Mouse (Mus musculus): ENCODE measurements around the gene Cenpx.

DNA sequence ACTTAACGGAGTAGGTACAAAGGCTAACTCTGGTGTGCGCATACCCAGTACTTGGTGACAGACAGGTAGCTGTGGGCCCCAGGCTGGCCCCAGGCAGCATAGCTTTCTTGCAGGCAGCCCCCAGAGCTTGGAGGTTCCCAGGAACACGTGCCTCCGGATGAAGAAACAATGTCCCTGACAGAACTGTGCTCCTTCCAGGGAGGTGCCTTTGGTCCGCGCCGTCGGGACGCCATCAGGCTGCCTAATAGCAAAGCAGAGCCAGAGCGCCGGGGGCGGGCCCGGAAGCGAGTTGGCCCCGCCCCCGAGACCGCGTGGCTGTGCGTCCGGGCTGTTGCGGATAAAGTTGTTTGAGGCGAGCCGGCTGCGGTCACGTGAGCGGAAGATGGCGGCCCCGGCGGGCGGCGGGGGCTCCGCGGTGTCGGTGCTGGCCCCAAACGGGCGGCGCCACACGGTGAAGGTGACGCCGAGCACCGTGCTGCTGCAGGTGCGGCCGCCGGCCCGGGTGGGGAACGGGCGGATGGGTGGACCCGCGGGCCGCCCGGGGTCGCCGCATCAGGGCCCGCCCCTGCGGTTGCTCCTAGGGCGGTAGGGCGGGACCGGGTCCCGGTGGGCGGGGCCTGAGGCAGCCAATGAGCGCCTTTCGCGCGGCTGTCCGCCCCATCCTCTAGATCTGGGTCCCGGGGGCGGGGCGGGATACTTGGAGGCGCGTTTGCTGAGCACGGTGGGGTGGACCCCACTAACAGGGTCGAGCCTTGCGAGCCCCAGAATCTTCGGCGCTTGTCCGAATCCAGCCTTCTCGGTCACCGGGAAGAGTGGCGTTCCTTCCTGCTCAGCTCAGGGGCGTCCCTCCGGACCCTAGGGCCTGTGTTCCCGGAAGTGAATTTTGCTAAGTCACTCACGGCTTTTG is 40.6 kb downstream of the Cenpx start, which contains the start of gene Aspscr1:
- no peak for TF ChIP-seq CTCF (IDR thresholded peaks at IDR 0.05; ENCODE audit: low read depth)
- no peak for TF ChIP-seq EP300 (IDR thresholded peaks at IDR 0.05; ENCODE audit: low read depth)

Measured in heart, postnatal 0 days (tissue).